Mouse (Mus musculus) liver, adult 2 months (tissue): ENCODE results near the gene Rgcc.

Source experiments
- CTCF ChIP-seq: fragments of 200-500 bp; IDR thresholded peaks from 2 replicates; pipeline ENCODE4 v1.5.1; 2011; ENCODE audit warnings: low read depth, low read length, control low read depth
- POLR2A ChIP-seq: fragments of 200-500 bp; IDR thresholded peaks from 2 replicates; pipeline ENCODE4 v1.6.1; 2011; ENCODE audit warnings: low read length, control low read depth; ENCODE audit not compliant: insufficient read depth; ENCODE audit errors: extremely low read depth

DNA sequence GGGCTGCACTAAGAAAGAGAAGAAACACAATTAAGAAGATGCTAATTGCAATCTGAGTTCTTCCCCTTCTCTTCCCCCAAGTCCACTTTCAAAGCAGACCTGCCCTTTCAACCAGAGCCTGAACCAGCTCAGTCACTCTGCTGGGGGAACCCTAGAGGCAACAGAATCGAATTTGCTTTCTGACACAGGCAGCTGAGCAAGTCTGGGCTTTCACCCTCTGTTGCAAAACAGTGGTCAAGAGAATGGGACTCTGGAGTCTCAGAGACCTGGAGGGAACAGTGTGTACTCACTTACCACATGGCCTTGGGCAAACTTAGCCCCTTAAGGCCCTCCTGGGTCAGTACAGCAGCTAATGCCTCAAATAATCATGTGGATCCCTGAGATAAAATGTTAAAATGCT, 34.1 kb downstream of the Rgcc start:
- no peak for TF ChIP-seq CTCF
- TF ChIP-seq POLR2A, result no peak
